Mouse (Mus musculus) macrophage (primary cell): ENCODE data around the gene Cracr2a. TPM values are rescaled to one million over a fixed set of nuclear protein-coding genes. Genes with fewer than 3 reads are reported as not detected.

ENCODE experiments used
- H3K27ac ChIP-seq: fragments of 350-480 bp; formaldehyde crosslinking; 2 replicates; pipeline ENCODE4 v1.9.0; 2021
- H3K36me3 ChIP-seq: fragments of 350-480 bp; formaldehyde crosslinking; 2 replicates; pipeline ENCODE4 v1.9.0; 2021; ENCODE audit errors: inconsistent target
- H3K4me3 ChIP-seq: fragments of 350-480 bp; formaldehyde crosslinking; 2 replicates; pipeline ENCODE4 v1.9.0; 2021; ENCODE audit errors: inconsistent target
- H3K79me2 ChIP-seq: fragments of 350-480 bp; formaldehyde crosslinking; 2 replicates; pipeline ENCODE4 v1.9.0; 2021; ENCODE audit errors: inconsistent target
- WGBS: methylation state at CpG from one replicate; pipeline ENCODE4 v1.1.7; 2026; ENCODE audit warnings: inconsistent platforms; ENCODE audit not compliant: missing documents; 5-methylcytosine and 5-hydroxymethylcytosine counted together
- polyA plus RNA-seq: library from polyadenylated mRNA; stranded (reverse); fragments of 250-400 nt; gene quantifications from 3 replicates; pipeline ENCODE4 v1.2.4, GENCODE M21; 2018; ENCODE audit warnings: inconsistent platforms

Gene Cracr2a
- polyA plus RNA-seq, 1 experiment from 2014 or later, result 2.0 TPM

- no peaks in the 10 kb centered on the region for H3K79me2 ChIP-seq
- H3K4me3 ChIP-seq, result peak overlapping the region; percentile 31
- WGBS, result 10% methylated on average over 12 of the region's 12 CpGs
- H3K27ac ChIP-seq, result peak overlapping the region; percentile 5; the same call in 1 of the 2 replicates
- H3K36me3 ChIP-seq, result no peaks in the 10 kb centered on the region
Measured at GRCm38 (mm10) chr6:127581915-127582314, 20.8 kb downstream of the Cracr2a start.

- H3K4me3 ChIP-seq, result peak overlapping the region; percentile 31
- peak overlapping the region; percentile 5; the same call in 1 of the 2 replicates for H3K27ac ChIP-seq
- H3K79me2 ChIP-seq, result no peaks in the 10 kb centered on the region
- WGBS, result under 1% methylated on average over 13 of the region's 15 CpGs
- no peaks in the 10 kb centered on the region for H3K36me3 ChIP-seq
Measured at GRCm38 (mm10) chr6:127582391-127583176, 21.4 kb downstream of the Cracr2a start.

- no peak overlapping the region for H3K27ac ChIP-seq
- 95% methylated on average over 3 of the region's 3 CpGs for WGBS
- no peaks in the 10 kb centered on the region for H3K79me2 ChIP-seq
- H3K36me3 ChIP-seq, result no peaks in the 10 kb centered on the region
- H3K4me3 ChIP-seq, result no peak overlapping the region
Measured at GRCm38 (mm10) chr6:127591467-127591866, 30.3 kb downstream of the Cracr2a start.

- no peaks in the 10 kb centered on the region for H3K79me2 ChIP-seq
- WGBS, result 29% methylated on average over 4 of the region's 4 CpGs
- no peak overlapping the region for H3K4me3 ChIP-seq
- no peak overlapping the region for H3K27ac ChIP-seq
- H3K36me3 ChIP-seq, result no peaks in the 10 kb centered on the region
Measured at GRCm38 (mm10) chr6:127593487-127593886, 32.3 kb downstream of the Cracr2a start.

GRCm38 (mm10) chr6:127599280-127599679 lies 38.1 kb downstream of the Cracr2a start:
- Histone ChIP-seq H3K4me3 (no peak overlapping the region), H3K79me2 (no peaks in the 10 kb centered on the region), H3K27ac (no peak overlapping the region), H3K36me3 (no peaks in the 10 kb centered on the region; the same call in 1 of the 2 replicates)
- 92% methylated on average over 6 of the region's 6 CpGs for WGBS

- no peak overlapping the region for H3K27ac ChIP-seq
- WGBS, result 72% methylated on average over 15 of the region's 15 CpGs
- no peak overlapping the region for H3K4me3 ChIP-seq
- H3K79me2 ChIP-seq, result no peaks in the 10 kb centered on the region
- H3K36me3 ChIP-seq, result no peaks in the 10 kb centered on the region; the same call in 1 of the 2 replicates
Measured at GRCm38 (mm10) chr6:127605067-127606025, 44.2 kb downstream of the Cracr2a start.

GRCm38 (mm10) chr6:127609673-127610072 lies 48.5 kb downstream of the Cracr2a start:
- H3K27ac ChIP-seq, result no peak overlapping the region
- no peak overlapping the region for H3K4me3 ChIP-seq
- peaks cover 12% of the 10 kb centered on the region; the same call in 1 of the 2 replicates for H3K36me3 ChIP-seq
- H3K79me2 ChIP-seq, result no peaks in the 10 kb centered on the region

GRCm38 (mm10) chr6:127611216-127611615 lies 50.1 kb downstream of the Cracr2a start:
- peaks cover 12% of the 10 kb centered on the region; the same call in 1 of the 2 replicates for H3K36me3 ChIP-seq
- H3K27ac ChIP-seq, result no peak overlapping the region
- no peak overlapping the region for H3K4me3 ChIP-seq
- H3K79me2 ChIP-seq, result no peaks in the 10 kb centered on the region
- 88% methylated on average over 12 of the region's 12 CpGs for WGBS

- Histone ChIP-seq H3K36me3 (peaks cover 12% of the 10 kb centered on the region; the same call in 1 of the 2 replicates), H3K79me2 (no peaks in the 10 kb centered on the region), H3K4me3 (no peak overlapping the region), H3K27ac (no peak overlapping the region)
- 93% methylated on average over 13 of the region's 13 CpGs for WGBS
Measured at GRCm38 (mm10) chr6:127614083-127614984, 53.2 kb downstream of the Cracr2a start.

GRCm38 (mm10) chr6:127616623-127617022 lies 55.5 kb downstream of the Cracr2a start:
- Histone ChIP-seq H3K79me2 (no peaks in the 10 kb centered on the region), H3K4me3 (no peak overlapping the region), H3K36me3 (peaks cover 2% of the 10 kb centered on the region; the same call in 1 of the 2 replicates), H3K27ac (no peak overlapping the region)
- 100% methylated on average over 1 of the region's 1 CpGs for WGBS

GRCm38 (mm10) chr6:127617258-127618025 lies 56.3 kb downstream of the Cracr2a start:
- H3K4me3 ChIP-seq, result no peak overlapping the region
- no peak overlapping the region for H3K27ac ChIP-seq
- no peaks in the 10 kb centered on the region for H3K36me3 ChIP-seq
- H3K79me2 ChIP-seq, result no peaks in the 10 kb centered on the region
- 57% methylated on average over 10 of the region's 10 CpGs for WGBS

GRCm38 (mm10) chr6:127618686-127619085 lies 57.5 kb downstream of the Cracr2a start:
- no peaks in the 10 kb centered on the region for H3K79me2 ChIP-seq
- no peaks in the 10 kb centered on the region for H3K36me3 ChIP-seq
- H3K27ac ChIP-seq, result no peak overlapping the region
- no peak overlapping the region for H3K4me3 ChIP-seq
- WGBS, result 100% methylated on average over 4 of the region's 4 CpGs

GRCm38 (mm10) chr6:127625135-127625534 lies 64.0 kb downstream of the Cracr2a start:
- no peaks in the 10 kb centered on the region for H3K36me3 ChIP-seq
- WGBS, result 42% methylated on average over 5 of the region's 5 CpGs
- H3K79me2 ChIP-seq, result no peaks in the 10 kb centered on the region
- no peak overlapping the region for H3K27ac ChIP-seq
- H3K4me3 ChIP-seq, result no peak overlapping the region
